Mouse (Mus musculus) brain, embryonic 18.5 days (tissue): ENCODE measurements around the gene Haus6.
A peak's percentile ranks its signal among the peaks of the same experiment; 100 is the strongest.

ENCODE experiments used
- DNase-seq: peaks from one replicate; pipeline ENCODE4 v3.0.0-alpha.2; 2012; ENCODE audit warnings: low read depth, low spot score

The Haus6 gene

DNA sequence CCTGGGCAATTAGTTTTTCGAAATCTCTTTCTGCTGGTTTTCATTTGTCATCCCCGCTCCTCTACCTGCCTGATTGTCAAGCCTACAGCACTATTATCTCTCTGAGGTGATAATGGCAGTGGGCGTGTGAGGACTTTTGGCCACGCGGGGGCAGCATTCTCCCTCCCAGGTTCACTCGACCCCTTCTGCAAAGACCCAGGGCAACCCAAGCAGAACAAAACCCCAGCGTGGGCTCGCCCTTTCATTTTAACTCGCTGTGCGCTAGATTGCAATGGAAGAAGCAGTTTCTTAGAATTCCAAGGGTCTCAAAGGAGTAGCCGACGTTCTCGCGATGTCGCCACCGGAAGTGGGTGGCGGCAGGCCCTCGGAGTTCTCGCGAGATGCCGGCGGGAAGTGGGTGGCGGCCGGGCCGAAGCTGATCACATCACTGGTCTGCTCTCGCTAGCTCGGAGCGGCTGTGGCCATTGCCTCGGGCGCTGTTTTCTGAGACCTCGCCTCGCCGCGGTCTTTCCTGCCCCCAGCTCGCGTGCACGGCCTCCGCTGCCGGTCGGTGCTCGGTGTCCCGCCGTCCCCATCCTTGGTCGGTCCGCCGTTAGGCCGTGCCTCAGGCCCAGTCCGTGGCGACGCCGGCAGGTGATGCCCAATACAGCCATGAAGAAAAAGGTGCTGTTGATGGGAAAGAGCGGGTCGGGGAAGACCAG, 36.4 kb downstream of the Haus6 start, which contains the start of gene Rraga:
TSS of gene Rraga (plus strand) at position 386 of the 701 bp plus-strand sequence.
- DNase-seq: peak; percentile 91

DNA sequence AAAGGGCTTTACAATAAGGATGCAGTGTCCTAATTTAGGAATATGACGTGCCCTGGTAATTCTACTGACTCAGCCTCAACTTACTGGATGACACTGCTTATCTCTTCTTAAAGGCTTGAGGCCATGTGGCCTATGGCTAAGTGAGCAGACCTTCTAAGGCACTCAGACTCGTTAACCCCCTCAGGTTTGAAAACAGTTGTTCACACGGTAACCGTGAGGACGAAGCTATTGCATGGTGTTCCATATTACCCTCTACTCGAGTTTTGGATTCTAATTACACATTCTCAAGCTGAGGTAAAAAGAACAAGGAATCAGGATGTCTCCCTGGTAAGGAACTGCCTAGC, 36.9 kb downstream of the Haus6 start:
- peak; percentile 24 for DNase-seq

DNA sequence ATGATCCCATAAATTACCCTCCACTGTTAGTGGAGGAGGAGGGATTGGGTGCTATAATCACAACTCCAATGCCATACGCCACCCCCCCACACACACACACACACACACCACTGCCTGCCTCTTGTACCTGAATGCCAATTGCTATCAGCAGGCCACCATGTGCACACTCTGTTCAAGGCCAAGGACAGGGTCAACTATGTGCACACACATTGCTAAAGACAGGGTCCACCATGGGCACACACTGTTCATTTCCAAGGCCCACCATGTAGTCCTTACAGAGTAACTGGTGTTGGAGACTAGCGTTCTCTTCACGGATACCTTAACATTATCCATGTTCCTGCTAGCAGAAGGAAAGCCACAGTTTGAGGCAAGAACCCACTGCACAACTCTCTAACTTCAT, 50.8 kb downstream of the Haus6 start:
- no peak for DNase-seq

GRCm38 (mm10) chr4:86559006-86559405, 52.8 kb downstream of the Haus6 start:
- no peak for DNase-seq

- DNase-seq: no peak
These were observed 53.6 kb downstream of the Haus6 start, which contains the start of gene Saxo1 for GRCm38 (mm10) chr4:86558228-86558627. TSS of gene Saxo1 (minus strand) at chr4:86558328.

DNA sequence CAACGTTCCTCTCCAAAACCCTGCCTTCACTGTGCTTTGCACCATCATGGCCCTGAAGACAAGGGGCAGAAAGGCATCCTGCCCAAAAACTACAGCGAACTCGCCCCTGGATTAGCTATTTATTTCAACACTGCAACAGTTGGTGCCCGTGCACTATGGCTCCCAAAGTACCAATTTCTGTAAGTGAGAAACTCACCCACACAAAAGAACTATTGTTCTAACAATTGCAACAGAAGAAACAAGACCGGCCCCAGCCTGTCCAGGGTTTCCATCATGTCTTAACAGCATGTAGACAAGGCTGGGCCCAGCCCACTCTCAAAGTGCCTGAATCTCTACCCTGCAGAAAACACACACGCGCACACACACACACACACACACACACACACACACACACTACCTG, 54.5 kb downstream of the Haus6 start:
- no peak for DNase-seq

- peak; percentile 36 for DNase-seq
These were observed 56.7 kb downstream of the Haus6 start for GRCm38 (mm10) chr4:86555035-86555707.

- no peak for DNase-seq
These were observed 63.5 kb downstream of the Haus6 start for GRCm38 (mm10) chr4:86548332-86548731.

DNA sequence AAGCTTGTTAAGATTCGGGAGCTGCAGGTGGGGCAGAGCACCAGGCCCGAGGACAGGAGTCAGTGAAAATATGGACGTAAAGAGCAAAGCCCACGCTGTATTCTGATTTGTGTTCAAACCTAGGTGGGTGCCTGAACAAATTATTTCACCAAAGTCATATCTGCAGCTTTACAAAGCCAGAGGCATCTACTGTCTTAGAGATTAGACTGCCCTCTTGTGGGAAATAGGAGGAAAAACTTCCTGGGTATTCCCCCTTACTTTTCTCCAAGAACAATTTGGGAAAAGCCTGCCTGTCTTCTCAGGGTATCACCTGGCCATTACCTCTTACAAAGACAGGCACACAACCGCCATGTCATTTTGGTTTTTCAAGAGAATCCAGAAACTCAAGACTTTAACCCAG, 66.2 kb downstream of the Haus6 start:
- peak; percentile 42 for DNase-seq

DNA sequence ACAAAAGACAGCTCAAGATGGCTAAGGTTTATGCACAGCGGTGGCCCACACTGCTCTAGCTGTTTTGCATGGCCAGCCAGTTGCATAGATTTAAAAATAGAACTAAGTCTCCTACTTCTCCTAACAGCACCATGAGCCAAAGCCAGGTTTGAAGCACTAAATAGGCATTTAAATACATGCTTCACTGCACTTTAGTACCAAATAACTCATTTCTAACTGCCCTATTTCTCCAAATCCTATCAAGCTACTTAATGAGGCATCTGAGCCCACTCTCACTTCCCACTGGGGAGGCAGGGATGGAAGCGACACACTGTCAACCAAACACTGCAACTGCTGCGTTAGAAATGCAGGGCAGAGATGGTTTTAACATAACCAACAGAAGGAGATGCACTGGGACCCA, 67.9 kb downstream of the Haus6 start:
- no peak for DNase-seq

DNA sequence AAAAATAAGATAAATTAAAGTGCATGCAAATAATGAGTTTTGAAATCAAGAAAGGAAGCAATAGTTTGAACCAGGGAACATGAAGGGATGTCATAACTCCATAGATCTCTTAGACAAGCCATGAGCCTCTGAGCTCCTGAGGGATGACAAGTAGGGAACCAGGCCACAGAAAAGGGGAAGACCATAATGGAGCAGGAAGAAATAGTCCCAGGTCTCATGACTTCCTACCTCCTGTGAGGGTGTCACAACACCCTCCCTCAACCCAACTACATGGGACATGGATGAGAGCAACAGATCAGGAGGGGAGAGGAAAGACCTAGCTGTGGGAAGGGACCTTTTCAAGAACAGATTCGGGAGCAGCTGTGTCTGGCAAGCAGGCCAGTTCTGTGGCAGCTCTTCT, 70.3 kb downstream of the Haus6 start:
- no peak for DNase-seq

- no peak for DNase-seq
These were observed 72.9 kb downstream of the Haus6 start for GRCm38 (mm10) chr4:86538936-86539335.

DNA sequence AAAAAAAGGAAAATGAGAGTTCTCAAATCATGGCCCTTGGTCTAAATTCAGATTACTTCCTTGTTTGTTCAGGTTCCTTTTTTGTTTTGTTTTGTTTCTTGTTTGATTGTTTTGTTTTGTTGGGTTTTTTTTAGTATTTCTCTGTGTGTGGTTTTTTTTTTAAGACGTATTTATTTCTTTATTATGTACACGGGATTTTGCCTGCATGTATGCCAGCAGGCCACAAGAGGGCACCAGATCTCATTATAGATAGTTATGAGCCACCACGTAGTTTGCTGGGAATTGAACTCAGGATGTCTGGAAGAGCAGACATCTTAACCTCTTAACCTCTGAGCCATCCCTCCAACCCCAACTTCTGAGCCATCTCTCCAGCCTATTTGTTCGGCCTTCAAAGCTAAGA, 73.9 kb downstream of the Haus6 start:
- no peak for DNase-seq

- no peak for DNase-seq
These were observed 77.8 kb downstream of the Haus6 start for GRCm38 (mm10) chr4:86534091-86534481.

GRCm38 (mm10) chr4:86533406-86534090, 78.3 kb downstream of the Haus6 start:
- no peak for DNase-seq

- no peak for DNase-seq
These were observed 82.7 kb downstream of the Haus6 start for GRCm38 (mm10) chr4:86529161-86529560.
